Mouse (Mus musculus) T-helper 2 cell (primary cell): ENCODE data around the gene Apopt1.

Experiments used
- in situ Hi-C: fragments of 300-600 bp; cut with MboI, MseI; formaldehyde crosslinking; loops from one replicate; pipeline ENCODE4 v1.15.1; 2025; ENCODE audit warnings: high pct_unique_total_duplicates

The Apopt1 gene

GRCm38 (mm10) chr12:111743981-111744423 is 30.9 kb downstream of the Apopt1 start:
- in situ Hi-C loops = no loop called here

- in situ Hi-C loops = no loop called here
These were observed 32.2 kb downstream of the Apopt1 start for GRCm38 (mm10) chr12:111745274-111745673.

GRCm38 (mm10) chr12:111746091-111746490 is 33.0 kb downstream of the Apopt1 start:
- in situ Hi-C loops = no loop called here

GRCm38 (mm10) chr12:111747421-111747820 is 34.4 kb downstream of the Apopt1 start:
- in situ Hi-C loops = no loop called here

- in situ Hi-C loops = no loop called here
These were observed 37.7 kb downstream of the Apopt1 start for GRCm38 (mm10) chr12:111750739-111751138.

GRCm38 (mm10) chr12:111752491-111752890 is 39.4 kb downstream of the Apopt1 start:
- in situ Hi-C loops = no loop called here

- in situ Hi-C loops = no loop called here
These were observed 40.3 kb downstream of the Apopt1 start for GRCm38 (mm10) chr12:111753347-111753746.

GRCm38 (mm10) chr12:111754710-111755109 is 41.6 kb downstream of the Apopt1 start:
- in situ Hi-C loops = no loop called here

- in situ Hi-C loops = no loop called here
These were observed 42.2 kb downstream of the Apopt1 start for GRCm38 (mm10) chr12:111755231-111755630.

- in situ Hi-C loops = no loop called here
These were observed 43.1 kb downstream of the Apopt1 start for GRCm38 (mm10) chr12:111756082-111756697.

GRCm38 (mm10) chr12:111756698-111757082 is 43.6 kb downstream of the Apopt1 start:
- in situ Hi-C loops = no loop called here

GRCm38 (mm10) chr12:111757561-111758325 is 44.7 kb downstream of the Apopt1 start:
- in situ Hi-C loops = no loop called here

- in situ Hi-C loops = no loop called here
These were observed 45.5 kb downstream of the Apopt1 start, which contains the start of gene Klc1 for GRCm38 (mm10) chr12:111758381-111759175. Gene Klc1 (plus strand): TSS chr12:111758849.

GRCm38 (mm10) chr12:111759176-111760061 is 46.4 kb downstream of the Apopt1 start:
- in situ Hi-C loops = no loop called here

GRCm38 (mm10) chr12:111760306-111760908 is 47.3 kb downstream of the Apopt1 start:
- in situ Hi-C loops = no loop called here

GRCm38 (mm10) chr12:111762620-111763280 is 49.7 kb downstream of the Apopt1 start:
- in situ Hi-C loops = no loop called here

- in situ Hi-C loops = no loop called here
These were observed 53.5 kb downstream of the Apopt1 start for GRCm38 (mm10) chr12:111766313-111767236.

- in situ Hi-C loops = no loop called here
These were observed 55.4 kb downstream of the Apopt1 start for GRCm38 (mm10) chr12:111768322-111768928.

- in situ Hi-C loops = no loop called here
These were observed 56.2 kb downstream of the Apopt1 start for GRCm38 (mm10) chr12:111769306-111769705.
